Mouse (Mus musculus) erythroblast, embryonic 14.5 days (primary cell): Measurements from ENCODE around the gene Tbcel. TPM values are rescaled to one million over a fixed set of nuclear protein-coding genes. Genes with fewer than 3 reads are reported as not detected.

Experiments used
- H3K27me3 ChIP-seq: 2 replicates; pipeline ENCODE4 v1.6.1; 2012; ENCODE audit warnings: inconsistent platforms; ENCODE audit not compliant: control insufficient read depth
- H3K36me3 ChIP-seq: 2 replicates; pipeline ENCODE4 v1.6.1; 2012; ENCODE audit warnings: mild to moderate bottlenecking, inconsistent platforms; ENCODE audit not compliant: control insufficient read depth
- H3K4me1 ChIP-seq: 2 replicates; pipeline ENCODE4 v1.6.1; 2012; ENCODE audit warnings: inconsistent platforms; ENCODE audit not compliant: control insufficient read depth
- H3K4me3 ChIP-seq: replicated peaks from 2 replicates; pipeline ENCODE3; 2012; ENCODE audit warnings: moderate library complexity, mild to moderate bottlenecking, inconsistent platforms
- H3K9me3 ChIP-seq: 2 replicates; pipeline ENCODE4 v1.6.1; 2012; ENCODE audit warnings: low read length, inconsistent platforms, mixed read lengths; ENCODE audit not compliant: control insufficient read depth
- GATA1 ChIP-seq: IDR thresholded peaks from 2 replicates; pipeline ENCODE4 v1.6.1; 2012; ENCODE audit warnings: low read length, inconsistent platforms, mixed read lengths
- TAL1 ChIP-seq: IDR thresholded peaks from 3 replicates; pipeline ENCODE4 v1.6.1; 2012; ENCODE audit warnings: low read length, inconsistent platforms, mixed read lengths
- polyA plus RNA-seq: library from polyadenylated mRNA; stranded (reverse); fragments of >175 nt; gene quantifications from 2 replicates; pipeline ENCODE4 v1.2.3, GENCODE M21; 2012

Gene Tbcel
- polyA plus RNA-seq, 1 experiment: 3.1 TPM

GRCm38 (mm10) chr9:42411296-42411695 lies 96.3 kb downstream of the Tbcel start:
- no peaks in the 10 kb centered on the region for H3K9me3 ChIP-seq
- H3K4me3 ChIP-seq: no peak overlapping the region
- no peaks in the 10 kb centered on the region for H3K4me1 ChIP-seq
- H3K27me3 ChIP-seq: no peaks in the 10 kb centered on the region
- peaks cover 44% of the 10 kb centered on the region for H3K36me3 ChIP-seq
- no peak for TF ChIP-seq GATA1
- no peak for TF ChIP-seq TAL1

- Histone ChIP-seq H3K4me3 (no peak overlapping the region), H3K4me1 (no peaks in the 10 kb centered on the region), H3K36me3 (no peaks in the 10 kb centered on the region), H3K9me3 (no peaks in the 10 kb centered on the region), H3K27me3 (no peaks in the 10 kb centered on the region)
- TF ChIP-seq TAL1 (no peak), GATA1 (no peak)
These were observed 101.9 kb downstream of the Tbcel start for GRCm38 (mm10) chr9:42405736-42406135.

GRCm38 (mm10) chr9:42401486-42401885 lies 106.1 kb downstream of the Tbcel start:
- Histone ChIP-seq H3K4me1 (no peaks in the 10 kb centered on the region), H3K4me3 (no peak overlapping the region), H3K36me3 (no peaks in the 10 kb centered on the region), H3K27me3 (no peaks in the 10 kb centered on the region), H3K9me3 (no peaks in the 10 kb centered on the region)
- TF ChIP-seq TAL1 (no peak), GATA1 (no peak)

- H3K4me3 ChIP-seq: no peak within 1 kb of the TSS
- TF ChIP-seq TAL1 (no peak), GATA1 (no peak)
- peaks cover 3% of the 10 kb centered on the region; the same call in 1 of the 2 replicates for H3K27me3 ChIP-seq
- no peaks in the 10 kb centered on the region for H3K9me3 ChIP-seq
- H3K4me1 ChIP-seq: no peaks in the 10 kb centered on the region
- no peaks in the 10 kb centered on the region for H3K36me3 ChIP-seq
These were observed 107.8 kb downstream of the Tbcel start, which contains the start of gene Tecta for GRCm38 (mm10) chr9:42399829-42400228. Gene Tecta (minus strand): TSS chr9:42399929.

GRCm38 (mm10) chr9:42396141-42396540 lies 111.5 kb downstream of the Tbcel start:
- no peaks in the 10 kb centered on the region for H3K36me3 ChIP-seq
- TF ChIP-seq GATA1 (no peak), TAL1 (no peak)

GRCm38 (mm10) chr9:42394903-42395302 lies 112.7 kb downstream of the Tbcel start:
- Histone ChIP-seq H3K4me1 (no peaks in the 10 kb centered on the region; the same call in 1 of the 2 replicates), H3K9me3 (no peaks in the 10 kb centered on the region), H3K36me3 (no peaks in the 10 kb centered on the region), H3K4me3 (no peak overlapping the region), H3K27me3 (peaks cover 3% of the 10 kb centered on the region; the same call in 1 of the 2 replicates)
- TF ChIP-seq TAL1 (no peak), GATA1 (no peak)

More at GRCm38 (mm10) chr9:42396141-42396540, 111.5 kb downstream of the Tbcel start:
- no peaks in the 10 kb centered on the region; the same call in 1 of the 2 replicates for H3K4me1 ChIP-seq
- peaks cover 3% of the 10 kb centered on the region; the same call in 1 of the 2 replicates for H3K27me3 ChIP-seq
- no peak overlapping the region for H3K4me3 ChIP-seq
- no peaks in the 10 kb centered on the region for H3K9me3 ChIP-seq

GRCm38 (mm10) chr9:42394321-42394720 lies 113.3 kb downstream of the Tbcel start:
- no peak for TF ChIP-seq TAL1
- TF ChIP-seq GATA1: no peak
- Histone ChIP-seq H3K4me1 (no peaks in the 10 kb centered on the region; the same call in 1 of the 2 replicates), H3K4me3 (no peak overlapping the region), H3K36me3 (no peaks in the 10 kb centered on the region), H3K27me3 (peaks cover 3% of the 10 kb centered on the region; the same call in 1 of the 2 replicates), H3K9me3 (no peaks in the 10 kb centered on the region)

GRCm38 (mm10) chr9:42392927-42393326 lies 114.7 kb downstream of the Tbcel start:
- no peaks in the 10 kb centered on the region; the same call in 1 of the 2 replicates for H3K4me1 ChIP-seq
- H3K9me3 ChIP-seq: no peaks in the 10 kb centered on the region
- H3K27me3 ChIP-seq: peaks cover 3% of the 10 kb centered on the region; the same call in 1 of the 2 replicates
- H3K4me3 ChIP-seq: no peak overlapping the region
- no peak for TF ChIP-seq TAL1
- TF ChIP-seq GATA1: no peak
- no peaks in the 10 kb centered on the region for H3K36me3 ChIP-seq

GRCm38 (mm10) chr9:42388490-42388889 lies 119.1 kb downstream of the Tbcel start:
- H3K4me3 ChIP-seq: no peak overlapping the region
- no peaks in the 10 kb centered on the region for H3K27me3 ChIP-seq
- no peaks in the 10 kb centered on the region; the same call in 1 of the 2 replicates for H3K4me1 ChIP-seq
- TF ChIP-seq TAL1: no peak
- no peak for TF ChIP-seq GATA1
- H3K36me3 ChIP-seq: no peaks in the 10 kb centered on the region
- H3K9me3 ChIP-seq: no peaks in the 10 kb centered on the region

- no peaks in the 10 kb centered on the region for H3K27me3 ChIP-seq
- TF ChIP-seq GATA1 (no peak), TAL1 (no peak)
- H3K4me1 ChIP-seq: no peaks in the 10 kb centered on the region; the same call in 1 of the 2 replicates
- no peak overlapping the region for H3K4me3 ChIP-seq
- H3K9me3 ChIP-seq: no peaks in the 10 kb centered on the region
- no peaks in the 10 kb centered on the region for H3K36me3 ChIP-seq
These were observed 120.6 kb downstream of the Tbcel start for GRCm38 (mm10) chr9:42387038-42387437.
